Mouse (Mus musculus): Measurements from ENCODE around the gene Syap1. TPM values are rescaled to one million over a fixed set of nuclear protein-coding genes. Genes with fewer than 3 reads are reported as not detected.

Syap1 gene
- polyA plus RNA-seq, 1 experiment from 2014 or later = 49.9 TPM

DNA sequence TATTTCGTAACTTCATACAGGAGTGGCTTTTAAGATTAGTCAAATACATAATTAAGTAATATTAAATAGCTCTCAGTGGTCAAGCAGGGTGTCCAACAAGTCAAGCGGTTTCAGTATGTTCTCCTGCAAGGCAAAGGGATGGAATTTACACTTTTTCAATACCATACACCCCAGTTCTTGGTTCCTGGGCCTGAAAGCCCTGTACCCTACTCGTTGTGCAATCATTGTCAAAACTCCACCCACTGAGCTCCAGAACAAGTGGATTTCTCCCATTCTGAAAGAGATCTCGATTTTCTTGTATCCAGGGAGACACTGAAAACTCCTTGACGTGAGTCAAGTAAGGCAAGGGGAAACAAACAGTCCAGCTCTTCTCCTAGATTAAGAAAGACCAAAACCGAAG lies 60.2 kb downstream of the Syap1 start:
- ATAC-seq = peak; percentile 13
- no peaks in the 10 kb centered on the region for H3K27me3 ChIP-seq (replicated peaks; ENCODE audit: insufficient read depth, low read length)
- H3K4me3 ChIP-seq (ENCODE audit: low read depth, low read length) = peak overlapping the region; percentile 38
- H3K36me3 ChIP-seq (ENCODE audit: insufficient read depth, low read length) = no peaks in the 10 kb centered on the region
- TF ChIP-seq CTCF (IDR thresholded peaks at IDR 0.05) (no peak), EP300 (IDR thresholded peaks at IDR 0.05) (peak; percentile 35; the same call in 1 of the 2 replicates)
- H3K4me1 ChIP-seq (ENCODE audit: insufficient read depth, low read depth, low read length) = no peaks in the 10 kb centered on the region
- 31% methylated on average over 6 of the region's 6 CpGs for WGBS
- peak overlapping the region; percentile 74 for H3K4me2 ChIP-seq (replicated peaks; ENCODE audit: low read depth, low read length)
- no peak overlapping the region for H3K9ac ChIP-seq (replicated peaks; ENCODE audit: low read depth)
- peak overlapping the region; percentile 54; the same call in 1 of the 2 replicates for H3K27ac ChIP-seq (ENCODE audit: low read length)
- H3K9me3 ChIP-seq (ENCODE audit: low read length) = no peaks in the 10 kb centered on the region
- peak; percentile 69 for DNase-seq (ENCODE audit: low spot score)

MicroRNAs encoded within 50 kb of the gene (microRNA counts, 519-probe panel; counts per million panel counts)
- not detected for microRNA mmu-miR-3473

Small RNA genes within 50 kb of the gene (microRNA-seq; reads per million reads assigned to microRNA genes)
- not detected for gene Mir3473a

Other genes starting within 250 kb of the Syap1 start
- 1.6 and 2.2 TPM in 2 replicates for gene Reps2, start 244.8 kb downstream of the Syap1 start, polyA plus RNA-seq (2015; fragmentation: Nextera tagmentation; extraction: Ambion mirVana)
- 193 and 201 TPM in 2 replicates for gene Rbbp7, start 128.0 kb downstream of the Syap1 start, polyA plus RNA-seq (2015; fragmentation: Nextera tagmentation; extraction: Ambion mirVana)
- 11.5 and 14.3 TPM in 2 replicates for gene Txlng, start 59.0 kb downstream of the Syap1 start, polyA plus RNA-seq (2015; fragmentation: Nextera tagmentation; extraction: Ambion mirVana)
- gene Ctps2, start 12.8 kb upstream of the Syap1 start, polyA plus RNA-seq (2015; fragmentation: Nextera tagmentation; extraction: Ambion mirVana) = 62.0 and 73.1 TPM in 2 replicates
- gene S100g, start 76.2 kb upstream of the Syap1 start, polyA plus RNA-seq (2015; fragmentation: Nextera tagmentation; extraction: Ambion mirVana) = 1,178 and 1,226 TPM in 2 replicates

All from lung, postnatal 0 days (tissue).